Mouse (Mus musculus) MEL (cell line): ENCODE measurements around the gene Rxrb. TPM values are rescaled to one million over a fixed set of nuclear protein-coding genes. Genes with fewer than 3 reads are reported as not detected.
"Not testable (repeated sequence)": the region's sequence is repeated elsewhere in the genome, so short reads cannot be mapped to it uniquely, and the experiment has no call there.

Experiments used
- DNase-seq: peaks from one replicate; pipeline ENCODE4 v3.0.0; 2011; ENCODE audit warnings: low read depth, low spot score
- H3K27ac ChIP-seq: 2 replicates; pipeline ENCODE4 v1.5.1; 2012; ENCODE audit warnings: low read depth, mild to moderate bottlenecking, control low read depth, low read length, moderate library complexity; ENCODE audit not compliant: control insufficient read depth
- H3K27me3 ChIP-seq, 2 experiments: fragments of 150-350 bp in 1 of 2; sonication (generic) in 1 of 2; 2 replicates each; pipeline ENCODE4 v1.6.1; 2012; ENCODE audit warnings: low read length in 2 of 2, mild to moderate bottlenecking in 2 of 2, improper control_type of control experiment in 1 of 2, moderate library complexity in 1 of 2; ENCODE audit not compliant: insufficient read depth in 2 of 2, control insufficient read depth in 1 of 2
- H3K36me3 ChIP-seq, 2 experiments: 2 replicates each; pipeline ENCODE4 v1.6.1; 2012 to 2014; ENCODE audit warnings: low read length in 2 of 2, improper control_type of control experiment in 1 of 2, inconsistent platforms in 1 of 2, mild to moderate bottlenecking in 1 of 2; ENCODE audit not compliant: insufficient read depth in 2 of 2, control insufficient read depth in 1 of 2
- H3K4me1 ChIP-seq, 2 experiments: fragments of 150-350 bp in 1 of 2; sonication (generic) in 1 of 2; 2 replicates each; pipeline ENCODE4 v1.6.1; 2012; ENCODE audit warnings: low read length in 2 of 2, improper control_type of control experiment in 1 of 2, mild to moderate bottlenecking in 1 of 2; ENCODE audit not compliant: insufficient read depth in 2 of 2, control insufficient read depth in 1 of 2
- H3K4me3 ChIP-seq, 2 experiments: fragments of 150-350 bp in 1 of 2; sonication (generic) in 1 of 2; 2 replicates each; pipeline ENCODE4 v1.5.1; 2012; ENCODE audit warnings: low read depth in 2 of 2, low read length in 2 of 2, mild to moderate bottlenecking in 2 of 2, moderate library complexity in 2 of 2, control low read depth in 1 of 2, improper control_type of control experiment in 1 of 2; ENCODE audit not compliant: control insufficient read depth in 1 of 2, insufficient read depth in 1 of 2
- H3K79me2 ChIP-seq: 2 replicates; pipeline ENCODE4 v1.6.1; 2012; ENCODE audit warnings: mild to moderate bottlenecking, low read length, moderate library complexity; ENCODE audit not compliant: control insufficient read depth, poor library complexity, insufficient read depth
- H3K9ac ChIP-seq: 2 replicates; pipeline ENCODE4 v1.6.1; 2012; ENCODE audit warnings: low read depth, mild to moderate bottlenecking, control low read depth, low read length, moderate library complexity; ENCODE audit not compliant: control insufficient read depth, poor library complexity, severe bottlenecking
- H3K9me3 ChIP-seq: fragments of 150-350 bp; sonication (generic); replicated peaks from 2 replicates; pipeline ENCODE4 v1.6.1; 2012; ENCODE audit warnings: mild to moderate bottlenecking, low read length, improper control_type of control experiment, moderate library complexity; ENCODE audit not compliant: insufficient read depth
- CTCF ChIP-seq, 3 experiments: IDR thresholded peaks in 2 of 3; conservative IDR thresholded peaks in 1 of 3; 2 replicates each; pipeline ENCODE4 v1.5.1; 2011 to 2012; ENCODE audit warnings: low read length in 3 of 3, low read depth in 2 of 3, mild to moderate bottlenecking in 2 of 3, improper control_type of control experiment in 1 of 3, inconsistent platforms in 1 of 3, mixed read lengths in 1 of 3, moderate library complexity in 1 of 3; ENCODE audit not compliant: control insufficient read depth in 1 of 3, insufficient read depth in 1 of 3, poor library complexity in 1 of 3, severe bottlenecking in 1 of 3
- ELF1 ChIP-seq: IDR thresholded peaks from 2 replicates; pipeline ENCODE4 v1.6.1; 2014; ENCODE audit warnings: low read depth, mild to moderate bottlenecking, inconsistent platforms, low read length, improper control_type of control experiment, moderate library complexity
- GABPA ChIP-seq: IDR thresholded peaks from 2 replicates; pipeline ENCODE4 v1.6.1; 2012; ENCODE audit warnings: low read depth, mild to moderate bottlenecking, inconsistent platforms, low read length, improper control_type of control experiment, moderate library complexity
- GATA1 ChIP-seq: IDR thresholded peaks from 2 replicates; pipeline ENCODE4 v1.6.1; 2011; ENCODE audit warnings: low read depth, low read length, improper control_type of control experiment
- MAFK ChIP-seq: IDR thresholded peaks from 2 replicates; pipeline ENCODE4 v1.6.1; 2011; ENCODE audit warnings: low read depth, mild to moderate bottlenecking, low read length, improper control_type of control experiment, borderline replicate concordance
- MAX ChIP-seq: IDR thresholded peaks from 2 replicates; pipeline ENCODE4 v1.6.1; 2011; ENCODE audit warnings: low read length, improper control_type of control experiment
- MXI1 ChIP-seq: IDR thresholded peaks from 2 replicates; pipeline ENCODE4 v1.6.1; 2011; ENCODE audit warnings: mild to moderate bottlenecking, low read depth, low read length, improper control_type of control experiment
- MYC ChIP-seq: IDR thresholded peaks from 2 replicates; pipeline ENCODE4 v1.6.1; 2011; ENCODE audit warnings: low read depth, mild to moderate bottlenecking, low read length, improper control_type of control experiment, moderate library complexity
- POLR2AphosphoS2 ChIP-seq: IDR thresholded peaks from 2 replicates; pipeline ENCODE4 v1.6.1; 2011; ENCODE audit warnings: low read length, improper control_type of control experiment
- POLR2AphosphoS5 ChIP-seq: IDR thresholded peaks from 2 replicates; pipeline ENCODE4 v1.6.1; 2012; ENCODE audit warnings: low read depth, borderline replicate concordance, mild to moderate bottlenecking, inconsistent platforms, low read length, moderate library complexity, mixed read lengths
- RAD21 ChIP-seq: IDR thresholded peaks from 2 replicates; pipeline ENCODE4 v1.6.1; 2011; ENCODE audit warnings: mild to moderate bottlenecking, low read depth, low read length, improper control_type of control experiment
- SMC3 ChIP-seq: IDR thresholded peaks from 2 replicates; pipeline ENCODE4 v1.6.1; 2011; ENCODE audit warnings: low read depth, low read length, improper control_type of control experiment
- USF1 ChIP-seq: IDR thresholded peaks from 2 replicates; pipeline ENCODE4 v1.6.1; 2014; ENCODE audit warnings: low read depth, mild to moderate bottlenecking, inconsistent platforms, low read length, improper control_type of control experiment, moderate library complexity
- USF2 ChIP-seq, 2 experiments: IDR thresholded peaks; 2 replicates each; pipeline ENCODE4 v1.6.1; 2011 to 2012; ENCODE audit warnings: improper control_type of control experiment in 2 of 2, low read length in 2 of 2, borderline replicate concordance in 1 of 2, inconsistent platforms in 1 of 2, low read depth in 1 of 2, mild to moderate bottlenecking in 1 of 2; ENCODE audit not compliant: insufficient read depth in 1 of 2
- ZNF384 ChIP-seq: IDR thresholded peaks from 2 replicates; pipeline ENCODE4 v1.6.1; 2012; ENCODE audit warnings: low read depth, mild to moderate bottlenecking, inconsistent platforms, low read length, improper control_type of control experiment
- polyA plus RNA-seq, 2 experiments: library from polyadenylated mRNA; stranded (reverse) in 1 of 2; unstranded in 1 of 2; fragments of >175 nt in 1 of 2; fragments of >200 nt in 1 of 2; gene quantifications; 2 replicates each; pipeline versions ENCODE4 v1.2.1 to v1.2.4; 2012; ENCODE audit warnings: low replicate concordance in 2 of 2, low read depth in 1 of 2; ENCODE audit not compliant: insufficient read length in 2 of 2, insufficient read depth in 1 of 2, missing spikeins in 1 of 2
- total RNA-seq: library from RNA; depleted of rRNA; stranded (reverse); fragments of 300-350 nt; gene quantifications from 2 replicates; pipeline ENCODE4 v1.2.3, GENCODE M21; 2012

Rxrb gene
- total and polyA plus RNA-seq, 3 experiments: 37.6 to 63.4 TPM; not detected in 1

GRCm38 (mm10) chr17:33982136-33982535 lies 49.5 kb upstream of the Rxrb start:
- not testable (repeated sequence) for H3K9ac ChIP-seq, H3K79me2 ChIP-seq, H3K27ac ChIP-seq

GRCm38 (mm10) chr17:33991788-33992664 lies 39.6 kb upstream of the Rxrb start:
- peak; percentile 87 for DNase-seq
- no peaks in the 10 kb centered on the region for H3K79me2 ChIP-seq
- H3K4me3 ChIP-seq: peak overlapping the region; percentile 29 to 34; a peak in 2 of 4 replicates
- no peaks in the 10 kb centered on the region for H3K36me3 ChIP-seq
- H3K27me3 ChIP-seq: no peaks in the 10 kb centered on the region; a peak in 1 of 4 replicates
- H3K9ac ChIP-seq: peak overlapping the region; percentile 45
- no peaks in the 10 kb centered on the region for H3K9me3 ChIP-seq
- TF ChIP-seq MXI1 (peak; percentile 63; the same call in 1 of the 2 replicates), POLR2AphosphoS5 (no peak), CTCF (IDR thresholded peaks at IDR 0.05 in 2 of 3, conservative IDR thresholded peaks at IDR 0.05 in 1 of 3; ENCODE audit: control insufficient read depth in 1 of 3, insufficient read depth in 1 of 3, low read depth in 2 of 3, low read length in 3 of 3, poor library complexity in 1 of 3, severe bottlenecking in 1 of 3) (peak; percentile 53 to 68 (median 63)), MAFK (no peak), SMC3 (peak; percentile 36), MYC (peak; percentile 58; the same call in 1 of the 2 replicates), USF2 (IDR thresholded peaks at IDR 0.05; ENCODE audit: borderline replicate concordance in 1 of 2, insufficient read depth in 1 of 2, low read depth in 1 of 2, low read length in 2 of 2) (peak in 1 of 2 experiments; percentile 74; a peak in 1 of 4 replicates), GATA1 (no peak), POLR2AphosphoS2 (no peak), ZNF384 (peak; percentile 64), RAD21 (peak; percentile 20; the same call in 1 of the 2 replicates), GABPA (no peak), MAX (peak; percentile 72), USF1 (peak; percentile 88), ELF1 (no peak)
- no peak overlapping the region for H3K27ac ChIP-seq
- no peaks in the 10 kb centered on the region for H3K4me1 ChIP-seq

More at GRCm38 (mm10) chr17:33982136-33982535, 49.5 kb upstream of the Rxrb start:
- H3K36me3 ChIP-seq, H3K4me3 ChIP-seq, DNase-seq, H3K4me1 ChIP-seq, H3K9me3 ChIP-seq: not testable (repeated sequence)
- TF ChIP-seq RAD21 (peak; percentile 9; the same call in 1 of the 2 replicates), CTCF (IDR thresholded peaks at IDR 0.05 in 2 of 3, conservative IDR thresholded peaks at IDR 0.05 in 1 of 3; ENCODE audit: control insufficient read depth in 1 of 3, insufficient read depth in 1 of 3, low read depth in 2 of 3, low read length in 3 of 3, poor library complexity in 1 of 3, severe bottlenecking in 1 of 3) (peak; percentile 44 to 51 (median 46)), SMC3 (peak; percentile 35)
- TF ChIP-seq, all 39 proteins: peak for 3; not testable (repeated sequence) for 36
- H3K27me3 ChIP-seq: not testable (repeated sequence)
